Mouse (Mus musculus) MN1 (cell line): ENCODE data around the gene Sept9.

Source experiments
- DNase-seq: peaks from one replicate; pipeline ENCODE4 v3.0.0-alpha.2; 2016; ENCODE audit warnings: low spot score

Sept9 gene

GRCm38 (mm10) chr11:117379774-117380173 is 180.3 kb downstream of the Sept9 start:
- no peak for DNase-seq

GRCm38 (mm10) chr11:117384235-117384634 is 184.8 kb downstream of the Sept9 start:
- no peak for DNase-seq

- peak; percentile 97 for DNase-seq
Observed at GRCm38 (mm10) chr11:117384897-117385296, 185.4 kb downstream of the Sept9 start.

- no peak for DNase-seq
Observed at GRCm38 (mm10) chr11:117385331-117386103, 186.1 kb downstream of the Sept9 start.

- peak; percentile 74 for DNase-seq
Observed at GRCm38 (mm10) chr11:117387241-117387640, 187.8 kb downstream of the Sept9 start.

GRCm38 (mm10) chr11:117390001-117390402 is 190.5 kb downstream of the Sept9 start:
- DNase-seq = peak; percentile 97

GRCm38 (mm10) chr11:117390774-117391534 is 191.5 kb downstream of the Sept9 start:
- peak; percentile 45 for DNase-seq

GRCm38 (mm10) chr11:117392251-117392650 is 192.8 kb downstream of the Sept9 start:
- DNase-seq = no peak

- DNase-seq = peak; percentile 21
Observed at GRCm38 (mm10) chr11:117393715-117394114, 194.3 kb downstream of the Sept9 start.

GRCm38 (mm10) chr11:117394230-117395137 is 195.0 kb downstream of the Sept9 start:
- peak; percentile 62 for DNase-seq

- DNase-seq = no peak
Observed at GRCm38 (mm10) chr11:117395228-117395627, 195.8 kb downstream of the Sept9 start.

- no peak for DNase-seq
Observed at GRCm38 (mm10) chr11:117396929-117397328, 197.5 kb downstream of the Sept9 start.

GRCm38 (mm10) chr11:117397755-117398154 is 198.3 kb downstream of the Sept9 start:
- DNase-seq = no peak

- no peak for DNase-seq
Observed at GRCm38 (mm10) chr11:117398191-117398590, 198.7 kb downstream of the Sept9 start.

GRCm38 (mm10) chr11:117401583-117402367 is 202.3 kb downstream of the Sept9 start:
- DNase-seq = no peak

- DNase-seq = no peak
Observed at GRCm38 (mm10) chr11:117402550-117402949, 203.1 kb downstream of the Sept9 start.

GRCm38 (mm10) chr11:117403073-117403472 is 203.6 kb downstream of the Sept9 start:
- no peak for DNase-seq

GRCm38 (mm10) chr11:117403781-117404180 is 204.3 kb downstream of the Sept9 start:
- DNase-seq = no peak

GRCm38 (mm10) chr11:117406711-117407110 is 207.2 kb downstream of the Sept9 start:
- DNase-seq = no peak

- DNase-seq = peak; percentile 61
Observed at GRCm38 (mm10) chr11:117407196-117407595, 207.7 kb downstream of the Sept9 start.
